Mouse (Mus musculus): Measurements from ENCODE around the gene Zfp683. TPM values are rescaled to one million over a fixed set of nuclear protein-coding genes. Genes with fewer than 3 reads are reported as not detected.

Zfp683 gene
- total and polyA plus RNA-seq, 3 experiments = 0.16 TPM; not detected in 2

DNA sequence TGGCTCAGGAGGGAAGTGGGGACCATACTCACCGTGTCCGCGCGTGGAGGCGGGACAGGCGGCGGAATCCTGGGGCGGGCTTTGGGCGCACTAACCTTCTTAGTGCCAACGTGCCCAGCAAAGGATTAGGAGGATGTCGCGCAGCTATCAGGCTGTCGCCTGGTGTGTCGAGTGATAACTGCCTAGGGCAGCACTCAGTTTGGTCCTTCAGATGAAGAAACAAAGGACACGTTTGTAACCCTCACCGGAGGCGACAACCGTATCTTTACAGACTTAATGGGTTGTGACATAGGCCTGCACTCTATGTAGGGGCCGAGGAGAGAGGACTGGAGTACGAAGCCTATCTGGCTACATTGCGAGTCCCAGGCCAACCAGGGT, 49.1 kb downstream of the Zfp683 start:
- Histone ChIP-seq H3K4me1 (ENCODE audit: control insufficient read depth in 1 of 2, insufficient read depth in 2 of 2) (peaks cover 18 to 51% of the 10 kb centered on the region in 2 experiments), H3K27ac (ENCODE audit: insufficient read depth, low read depth) (peak overlapping the region; percentile 82), H3K4me2 (ENCODE audit: insufficient read depth, low read depth, poor library complexity, severe bottlenecking) (peak overlapping the region; percentile 85), H3K36me3 (replicated peaks in 1 of 2; ENCODE audit: control insufficient read depth in 1 of 2, insufficient read depth in 1 of 2, low read length in 1 of 2) (peaks cover 0 to 13% of the 10 kb centered on the region in 2 experiments), H3K9me3 (replicated peaks; ENCODE audit: low read length) (no peaks in the 10 kb centered on the region), H3K27me3 (replicated peaks) (no peaks in the 10 kb centered on the region), H3K79me2 (replicated peaks; ENCODE audit: control insufficient read depth, extremely low read depth, insufficient read depth, poor library complexity, severe bottlenecking) (no peaks in the 10 kb centered on the region), H3K9ac (ENCODE audit: insufficient read depth, low read depth) (peak overlapping the region; percentile 94), H3K4me3 (replicated peaks in 1 of 3; ENCODE audit: low read depth in 2 of 3, low read length in 2 of 3, poor library complexity in 1 of 3) (peak overlapping the region; percentile 79 to 83 (median 81))
- DNase-seq (ENCODE audit: extremely low read depth) = no peak
- in situ Hi-C loops (cut with MboI; ENCODE audit: low pct_ligation_motif_present, low pct_unique_long_range_greater_than_20kb, low sequenced_read_pairs) (no loop called here), dilution Hi-C loops (cut with MboI; ENCODE audit: extremely low pct_ligation_motif_present, extremely low pct_unique_long_range_greater_than_20kb, low sequenced_read_pairs) (no loop called here)
- TF ChIP-seq TBP (conservative IDR thresholded peaks at IDR 0.05; ENCODE audit: low read depth, low read length) = 0 out of 2 replicates have a peak, but pooled peaks have one; percentile 8
- peak; percentile 43 for TF ChIP-seq MXI1 (IDR thresholded peaks at IDR 0.05; ENCODE audit: low read depth, low read length)
- TF ChIP-seq UBTF (IDR thresholded peaks at IDR 0.05; ENCODE audit: low read depth, low read length) = peak; percentile 12; the same call in 1 of the 2 replicates
- TF ChIP-seq POLR2A (IDR thresholded peaks at IDR 0.05; ENCODE audit: low read depth, low read length) = no peak
- TF ChIP-seq MYC (IDR thresholded peaks at IDR 0.05; ENCODE audit: low read depth, low read length) = no peak
- no peak for TF ChIP-seq IRF4 (IDR thresholded peaks at IDR 0.05; ENCODE audit: low read depth, low read length)
- TF ChIP-seq ZKSCAN1 (IDR thresholded peaks at IDR 0.05; ENCODE audit: borderline replicate concordance, low read depth, low read length) = no peak
- TF ChIP-seq CHD1 (IDR thresholded peaks at IDR 0.05; ENCODE audit: low read depth, low read length) = no peak
- TF ChIP-seq ZC3H11A (IDR thresholded peaks at IDR 0.05; ENCODE audit: low read depth, low read length) = no peak
- no peak for TF ChIP-seq ZNF384 (IDR thresholded peaks at IDR 0.05; ENCODE audit: low read depth, low read length)
- TF ChIP-seq RAD21 (IDR thresholded peaks at IDR 0.05; ENCODE audit: low read depth, low read length) = no peak
- TF ChIP-seq SIN3A (IDR thresholded peaks at IDR 0.05; ENCODE audit: low read length) = no peak; the same call in none of the 2 replicates
- no peak for TF ChIP-seq MAFK (IDR thresholded peaks at IDR 0.05; ENCODE audit: insufficient replicate concordance, low read length)
- no peak for TF ChIP-seq ZMIZ1 (IDR thresholded peaks at IDR 0.05; ENCODE audit: low read depth, low read length)
- no peak for TF ChIP-seq USF2 (conservative IDR thresholded peaks at IDR 0.05; ENCODE audit: low read depth, low read length)
- no peak for TF ChIP-seq E2F4 (IDR thresholded peaks at IDR 0.05; ENCODE audit: insufficient replicate concordance, low read depth, low read length)
- no peak for TF ChIP-seq CTCF (conservative IDR thresholded peaks at IDR 0.05 in 1 of 2, IDR thresholded peaks at IDR 0.05 in 1 of 2; ENCODE audit: low read depth in 2 of 2, low read length in 2 of 2)
- no peak for TF ChIP-seq KAT2A (IDR thresholded peaks at IDR 0.05; ENCODE audit: insufficient replicate concordance, low read length)
- no peak for TF ChIP-seq PAX5 (IDR thresholded peaks at IDR 0.05; ENCODE audit: low read length)

DNA sequence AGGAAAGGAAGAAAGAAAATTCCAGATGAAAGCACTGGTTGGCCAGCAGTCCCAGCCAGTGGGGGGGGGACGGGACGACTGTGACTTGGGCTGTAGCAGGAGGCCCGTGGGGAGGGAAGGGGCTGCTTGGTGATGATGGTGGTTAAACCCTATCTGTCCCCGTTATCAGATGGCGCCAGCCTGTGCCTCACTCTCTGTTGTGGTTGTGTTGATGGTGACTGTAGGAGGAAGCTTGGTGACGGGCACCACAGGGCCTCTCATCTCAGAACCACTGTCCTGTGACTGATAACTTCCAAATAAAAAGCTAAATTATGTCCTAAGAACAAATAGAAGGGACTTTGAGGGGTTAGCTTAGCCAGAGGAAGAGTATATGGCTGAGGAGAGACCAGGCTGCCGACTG, 52.5 kb downstream of the Zfp683 start:
- Histone ChIP-seq H3K4me3 (replicated peaks in 1 of 3; ENCODE audit: low read depth in 2 of 3, low read length in 2 of 3, poor library complexity in 1 of 3) (no peak overlapping the region), H3K36me3 (replicated peaks in 1 of 2; ENCODE audit: control insufficient read depth in 1 of 2, insufficient read depth in 1 of 2, low read length in 1 of 2) (peaks cover 14 to 43% of the 10 kb centered on the region in 2 experiments), H3K79me2 (replicated peaks; ENCODE audit: control insufficient read depth, extremely low read depth, insufficient read depth, poor library complexity, severe bottlenecking) (no peaks in the 10 kb centered on the region), H3K4me2 (ENCODE audit: insufficient read depth, low read depth, poor library complexity, severe bottlenecking) (no peak overlapping the region), H3K27me3 (replicated peaks) (no peaks in the 10 kb centered on the region), H3K27ac (ENCODE audit: insufficient read depth, low read depth) (no peak overlapping the region), H3K9ac (ENCODE audit: insufficient read depth, low read depth) (no peak overlapping the region), H3K9me3 (replicated peaks; ENCODE audit: low read length) (no peaks in the 10 kb centered on the region), H3K4me1 (ENCODE audit: control insufficient read depth in 1 of 2, insufficient read depth in 2 of 2) (peaks cover 23 to 70% of the 10 kb centered on the region in 2 experiments)
- dilution Hi-C loops (cut with MboI; ENCODE audit: extremely low pct_ligation_motif_present, extremely low pct_unique_long_range_greater_than_20kb, low sequenced_read_pairs) = no loop called here
- in situ Hi-C loops (cut with MboI; ENCODE audit: low pct_ligation_motif_present, low pct_unique_long_range_greater_than_20kb, low sequenced_read_pairs) = no loop called here
- TF ChIP-seq ZMIZ1 (IDR thresholded peaks at IDR 0.05; ENCODE audit: low read depth, low read length) = no peak
- no peak for TF ChIP-seq BHLHE40 (IDR thresholded peaks at IDR 0.05; ENCODE audit: low read depth, low read length)
- TF ChIP-seq NELFE (IDR thresholded peaks at IDR 0.05; ENCODE audit: low read depth, low read length) = no peak
- TF ChIP-seq USF2 (conservative IDR thresholded peaks at IDR 0.05; ENCODE audit: low read depth, low read length) = no peak
- no peak for TF ChIP-seq EP300 (IDR thresholded peaks at IDR 0.05; ENCODE audit: low read length)
- TF ChIP-seq MXI1 (IDR thresholded peaks at IDR 0.05; ENCODE audit: low read depth, low read length) = no peak
- TF ChIP-seq SMC3 (IDR thresholded peaks at IDR 0.05; ENCODE audit: low read depth, low read length) = no peak
- no peak for TF ChIP-seq NRF1 (IDR thresholded peaks at IDR 0.05; ENCODE audit: low read depth, low read length)
- TF ChIP-seq KAT2A (IDR thresholded peaks at IDR 0.05; ENCODE audit: insufficient replicate concordance, low read length) = no peak
- TF ChIP-seq JUN (IDR thresholded peaks at IDR 0.05; ENCODE audit: insufficient read depth, low read depth, low read length) = no peak
- TF ChIP-seq PAX5 (IDR thresholded peaks at IDR 0.05; ENCODE audit: low read length) = no peak
- no peak for TF ChIP-seq MAZ (IDR thresholded peaks at IDR 0.05; ENCODE audit: low read depth, low read length)
- no peak for TF ChIP-seq RCOR1 (conservative IDR thresholded peaks at IDR 0.05; ENCODE audit: low read depth, low read length)
- no peak for TF ChIP-seq CHD2 (IDR thresholded peaks at IDR 0.05; ENCODE audit: low read length)
- no peak for TF ChIP-seq JUND (conservative IDR thresholded peaks at IDR 0.05; ENCODE audit: low read depth, low read length)
- TF ChIP-seq GABPA (IDR thresholded peaks at IDR 0.05; ENCODE audit: insufficient replicate concordance, low read depth, low read length) = no peak
- TF ChIP-seq MYC (IDR thresholded peaks at IDR 0.05; ENCODE audit: low read depth, low read length) = no peak
- TF ChIP-seq MEF2A (IDR thresholded peaks at IDR 0.05; ENCODE audit: borderline replicate concordance, low read depth, low read length) = no peak
- no peak for TF ChIP-seq RAD21 (IDR thresholded peaks at IDR 0.05; ENCODE audit: low read depth, low read length)
- TF ChIP-seq IRF4 (IDR thresholded peaks at IDR 0.05; ENCODE audit: low read depth, low read length) = no peak
- no peak for DNase-seq (ENCODE audit: extremely low read depth)
